Mouse (Mus musculus) kidney, postnatal 0 days (tissue): Measurements from ENCODE around the gene Pced1a. TPM values are rescaled to one million over a fixed set of nuclear protein-coding genes. Genes with fewer than 3 reads are reported as not detected.

Source experiments
- ATAC-seq: fragments of 200-750 bp; cut with Nextera tagmentation; replicated peaks from 2 replicates; pipeline ENCODE4 v1.8.0; 2017; ENCODE audit warnings: low read depth, moderate number of reproducible peaks, moderate TSS enrichment, moderate library complexity; ENCODE audit not compliant: low FRiP score
- DNase-seq: peaks from one replicate; pipeline ENCODE4 v3.0.0-alpha.2; 2016; ENCODE audit warnings: low spot score
- H3K27ac ChIP-seq: fragments of 300-500 bp; sonication (generic); 2 replicates; pipeline ENCODE4 v1.5.1; 2014; ENCODE audit warnings: mild to moderate bottlenecking
- H3K27me3 ChIP-seq: fragments of 300-500 bp; sonication (generic); 2 replicates; pipeline ENCODE4 v1.6.1; 2014; ENCODE audit warnings: low read length, mixed read lengths; ENCODE audit not compliant: insufficient read depth
- H3K36me3 ChIP-seq: fragments of 300-500 bp; sonication (generic); 2 replicates; pipeline ENCODE4 v1.6.1; 2014; ENCODE audit warnings: low read length, mixed read lengths; ENCODE audit not compliant: insufficient read depth
- H3K4me1 ChIP-seq: fragments of 300-500 bp; sonication (generic); replicated peaks from 2 replicates; pipeline ENCODE4 v1.6.1; 2014; ENCODE audit warnings: antibody characterized with exemption, low read length, mixed read lengths; ENCODE audit not compliant: insufficient read depth
- H3K4me2 ChIP-seq: fragments of 300-500 bp; sonication (generic); 2 replicates; pipeline ENCODE4 v1.6.1; 2014; ENCODE audit warnings: mild to moderate bottlenecking, low read length, moderate library complexity, mixed read lengths
- H3K4me3 ChIP-seq: fragments of 300-500 bp; sonication (generic); replicated peaks from 2 replicates; pipeline ENCODE4 v1.5.1; 2014; ENCODE audit warnings: low read depth, low read length
- H3K9ac ChIP-seq: fragments of 300-500 bp; sonication (generic); 2 replicates; pipeline ENCODE4 v1.6.1; 2014; ENCODE audit warnings: low read depth, low read length
- H3K9me3 ChIP-seq: fragments of 300-500 bp; sonication (generic); replicated peaks from 2 replicates; pipeline ENCODE4 v1.6.1; 2016; ENCODE audit warnings: low read length, inconsistent platforms, mixed read lengths
- CTCF ChIP-seq: IDR thresholded peaks from 2 replicates; pipeline ENCODE4 v1.5.1; 2016; ENCODE audit warnings: antibody characterized with exemption, low read depth, mild to moderate bottlenecking, moderate library complexity
- WGBS: fragments of 180-500 bp; shearing (Covaris S2); extraction: QIAGEN DNeasy Blood & Tissue Kit; methylation state at CpG from one replicate; pipeline ENCODE4 v1.1.7; 2014; 5-methylcytosine and 5-hydroxymethylcytosine counted together
- polyA plus RNA-seq: library from polyadenylated mRNA; unstranded; fragments of >200 nt; fragmentation: Nextera tagmentation; extraction: Ambion mirVana; gene quantifications from 2 replicates; pipeline ENCODE4 v1.2.1, GENCODE M21; 2015

Pced1a gene
- polyA plus RNA-seq: 12.1 and 13.0 TPM in 2 replicates

DNA sequence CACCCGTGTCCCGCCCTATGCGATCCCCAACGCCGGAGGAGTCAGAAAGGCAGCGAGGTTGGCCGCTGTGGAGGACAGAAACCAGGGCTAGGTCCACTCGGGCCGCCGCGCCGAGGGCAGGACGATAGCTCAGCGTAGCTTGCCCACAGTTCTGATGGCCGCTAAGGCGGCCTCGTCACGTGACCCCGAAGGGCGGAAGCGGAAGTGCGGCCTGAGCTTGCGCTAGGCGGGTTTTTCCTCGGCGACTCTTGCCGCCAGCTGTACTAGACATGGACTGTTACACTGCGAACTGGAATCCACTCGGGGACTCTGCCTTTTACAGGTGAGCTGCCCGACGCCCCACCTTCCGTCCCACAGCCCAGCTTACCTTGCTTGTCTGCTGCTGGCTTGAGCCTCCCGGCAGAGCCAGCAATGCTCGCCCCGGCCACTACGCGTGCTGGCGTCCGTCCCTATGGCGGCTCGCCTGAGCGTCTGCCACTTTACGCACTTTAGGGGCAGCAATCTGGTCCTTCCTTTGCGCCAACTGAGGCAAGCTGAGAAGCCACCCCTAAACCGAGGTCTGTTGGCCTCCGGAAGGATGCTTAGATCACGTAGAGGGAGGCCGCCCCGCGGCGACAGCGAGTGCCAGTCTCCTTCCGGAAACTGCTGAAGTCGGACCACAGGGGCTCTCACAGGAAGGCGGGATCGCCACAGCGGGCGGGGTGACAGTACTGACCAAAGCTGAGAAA, at the start of gene Pced1a, which contains the start of gene Vps16:
TSS of gene Pced1a (minus strand) at position 576 of the 728 bp plus-strand sequence.
TSS of gene Vps16 (plus strand) at position 214 of the 728 bp plus-strand sequence.
- ATAC-seq (peak; percentile 92), DNase-seq (peak; percentile 93)
- Histone ChIP-seq H3K4me3 (peak within 1 kb of the TSS; percentile 68), H3K36me3 (no peaks in the 10 kb centered on the region), H3K9me3 (no peaks in the 10 kb centered on the region), H3K4me2 (peak within 1 kb of the TSS; percentile 76), H3K27ac (peak within 1 kb of the TSS; percentile 89), H3K4me1 (peaks cover 11% of the 10 kb centered on the region), H3K9ac (peak within 1 kb of the TSS; percentile 85), H3K27me3 (no peaks in the 10 kb centered on the region)
- WGBS: under 1% methylated on average over 58 of the region's 58 CpGs
- peak; percentile 57 for TF ChIP-seq CTCF

DNA sequence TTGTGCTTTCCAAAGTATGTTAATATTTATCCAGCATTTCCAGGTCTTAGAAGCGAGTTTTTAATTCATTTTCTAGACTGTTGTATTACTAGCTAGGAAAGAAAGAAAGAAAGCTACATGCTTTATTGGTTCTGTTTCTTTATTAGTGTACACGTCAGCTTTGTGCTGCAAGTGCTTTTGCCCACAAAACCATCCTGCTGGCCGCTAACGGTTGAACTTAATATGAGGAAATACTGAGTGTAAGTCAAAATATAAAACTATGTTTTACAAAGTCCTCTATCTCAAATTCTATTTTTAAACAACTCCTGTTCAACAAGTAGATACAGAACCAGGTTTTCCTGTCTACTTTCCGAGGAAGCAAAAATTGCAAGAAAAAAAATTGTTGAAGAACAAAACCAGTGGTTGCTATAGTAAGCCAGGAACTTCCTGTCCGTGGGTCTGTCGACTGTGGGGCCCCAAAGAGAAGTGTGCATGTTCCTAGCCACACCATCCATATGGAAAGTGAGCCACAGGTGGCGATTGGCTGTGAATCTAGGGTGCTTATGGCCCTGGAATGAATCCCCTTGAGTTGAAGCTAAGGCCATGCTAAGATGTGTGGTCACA, 48.5 kb upstream of the Pced1a start:
- no peak for DNase-seq
- no peaks in the 10 kb centered on the region for H3K36me3 ChIP-seq
- H3K9me3 ChIP-seq: no peaks in the 10 kb centered on the region; the same call in 1 of the 2 replicates
- no peak for TF ChIP-seq CTCF
- ATAC-seq: no peak
- H3K4me1 ChIP-seq: no peaks in the 10 kb centered on the region
- H3K27ac ChIP-seq: no peak overlapping the region
- H3K27me3 ChIP-seq: no peaks in the 10 kb centered on the region
- no peak overlapping the region for H3K9ac ChIP-seq
- WGBS: 68% methylated on average over 8 of the region's 8 CpGs
- no peak overlapping the region for H3K4me2 ChIP-seq
- no peak overlapping the region for H3K4me3 ChIP-seq

DNA sequence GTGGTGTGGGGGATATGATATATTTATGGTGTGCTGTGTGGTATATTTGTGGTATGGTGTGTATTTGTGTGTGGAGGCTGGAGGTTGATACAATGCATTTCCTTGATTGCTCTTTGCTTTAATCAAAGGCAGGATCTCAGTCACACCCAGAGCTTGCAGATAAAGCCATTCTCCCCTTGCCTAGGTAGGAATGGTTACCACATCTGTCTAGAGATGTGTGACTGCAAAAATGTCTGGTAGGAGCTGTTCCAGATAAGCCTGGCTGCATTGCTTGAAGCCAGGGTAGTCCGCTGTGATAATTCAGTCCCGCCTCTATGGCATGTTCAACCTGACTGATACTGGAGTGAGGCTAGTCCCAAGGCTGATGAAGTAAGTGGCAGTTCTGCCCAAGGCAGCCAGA, 45.4 kb upstream of the Pced1a start:
- 92% methylated on average over 2 of the region's 2 CpGs for WGBS

DNA sequence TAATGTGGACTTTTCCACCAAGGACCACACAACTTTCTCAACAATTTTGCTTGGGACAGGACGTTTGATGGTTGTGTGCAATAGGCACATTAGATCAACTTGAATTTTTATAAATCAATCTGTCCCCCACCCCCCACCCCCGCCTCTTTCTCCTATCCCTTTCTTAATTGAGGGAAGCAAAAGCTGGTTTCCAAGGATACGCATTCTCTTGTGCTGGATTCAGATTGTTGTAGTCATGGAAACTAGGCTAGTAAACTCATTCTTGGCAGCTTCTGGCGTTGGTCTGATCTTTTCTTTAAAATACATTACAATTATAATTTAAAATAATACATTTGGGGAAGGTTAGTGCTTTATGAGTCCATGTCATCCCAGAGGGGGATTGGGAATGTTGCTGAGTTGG, 44.9 kb upstream of the Pced1a start:
- Histone ChIP-seq H3K36me3 (no peaks in the 10 kb centered on the region), H3K27me3 (no peaks in the 10 kb centered on the region), H3K4me3 (no peak overlapping the region), H3K9ac (no peak overlapping the region), H3K4me1 (no peaks in the 10 kb centered on the region), H3K4me2 (no peak overlapping the region), H3K9me3 (no peaks in the 10 kb centered on the region), H3K27ac (no peak overlapping the region)
- WGBS: 72% methylated on average over 4 of the region's 4 CpGs
- DNase-seq (no peak), ATAC-seq (no peak)
- TF ChIP-seq CTCF: no peak

More for the DNA sequence above, 45.4 kb upstream of the Pced1a start:
- H3K4me3 ChIP-seq: no peak overlapping the region
- H3K9ac ChIP-seq: no peak overlapping the region
- no peaks in the 10 kb centered on the region for H3K9me3 ChIP-seq
- no peak overlapping the region for H3K27ac ChIP-seq
- DNase-seq: no peak
- no peaks in the 10 kb centered on the region for H3K27me3 ChIP-seq
- ATAC-seq: no peak
- no peak overlapping the region for H3K4me2 ChIP-seq
- H3K4me1 ChIP-seq: no peaks in the 10 kb centered on the region
- no peak for TF ChIP-seq CTCF
- H3K36me3 ChIP-seq: no peaks in the 10 kb centered on the region

DNA sequence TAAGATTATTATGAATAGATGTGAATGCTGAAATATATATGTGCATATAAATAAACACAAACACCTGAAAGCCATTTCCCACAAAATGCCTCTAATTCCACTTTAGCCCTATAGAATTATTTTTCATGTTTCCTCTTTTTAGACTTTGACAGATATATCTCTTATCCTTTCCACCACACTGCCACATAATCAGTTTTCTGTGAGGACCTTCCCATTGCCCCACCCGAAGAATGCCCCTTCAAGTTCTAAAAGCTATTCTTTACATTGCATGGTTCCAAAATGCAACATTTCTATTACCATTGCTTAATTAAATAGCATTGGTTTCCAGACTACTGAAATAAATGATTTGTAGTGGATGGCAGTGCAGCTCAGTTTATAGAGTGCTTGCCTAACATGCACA, 41.9 kb upstream of the Pced1a start:
- Histone ChIP-seq H3K4me1 (no peaks in the 10 kb centered on the region), H3K27ac (no peak overlapping the region), H3K4me2 (no peak overlapping the region), H3K36me3 (no peaks in the 10 kb centered on the region), H3K4me3 (no peak overlapping the region), H3K27me3 (no peaks in the 10 kb centered on the region), H3K9ac (no peak overlapping the region), H3K9me3 (no peaks in the 10 kb centered on the region)
- ATAC-seq (no peak), DNase-seq (no peak)
- 93% methylated on average over 1 of the region's 1 CpGs for WGBS
- no peak for TF ChIP-seq CTCF

DNA sequence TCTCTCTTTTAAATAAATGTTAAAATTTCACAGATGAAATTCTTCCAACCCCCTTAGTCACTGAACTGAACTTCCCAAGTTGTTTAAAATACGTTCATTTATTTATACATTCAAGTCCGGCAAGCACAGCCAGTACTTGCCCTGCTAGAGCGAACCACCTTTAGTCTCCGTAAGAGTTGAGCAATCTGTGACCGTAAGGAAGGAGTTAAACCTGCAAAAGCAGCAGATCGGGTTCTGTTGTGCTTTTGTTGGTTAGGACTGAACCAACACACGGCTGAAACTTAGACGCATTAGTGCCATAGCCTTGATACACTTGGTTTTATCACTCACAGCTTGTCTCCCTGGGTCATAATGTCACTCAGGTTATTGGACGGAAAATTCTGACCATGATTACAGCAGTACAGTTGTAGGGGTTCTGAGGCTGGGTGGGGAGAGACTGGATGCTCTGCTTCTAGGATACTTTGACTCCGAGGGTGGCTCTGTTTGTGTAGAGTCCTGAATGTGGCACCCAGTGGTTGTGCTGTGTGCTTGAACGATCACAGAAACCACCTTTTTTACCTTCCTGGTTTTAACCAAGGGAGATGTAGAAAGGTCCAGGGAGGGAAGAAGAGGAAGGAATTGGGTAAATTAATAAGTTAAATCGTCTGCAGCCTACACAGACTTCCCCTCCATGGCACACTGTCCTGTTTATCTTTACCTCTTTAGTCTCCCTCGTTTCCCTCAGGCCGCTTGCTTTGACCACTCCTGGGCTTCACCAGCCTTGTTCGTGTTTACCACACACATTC, 37.0 kb upstream of the Pced1a start:
- 50% methylated on average over 15 of the region's 15 CpGs for WGBS
- ATAC-seq: no peak

More for the DNA sequence above, 37.0 kb upstream of the Pced1a start:
- Histone ChIP-seq H3K9ac (no peak overlapping the region), H3K27ac (no peak overlapping the region), H3K4me3 (no peak overlapping the region), H3K4me1 (no peaks in the 10 kb centered on the region), H3K36me3 (no peaks in the 10 kb centered on the region), H3K4me2 (no peak overlapping the region), H3K9me3 (no peaks in the 10 kb centered on the region), H3K27me3 (no peaks in the 10 kb centered on the region)
- DNase-seq: peak; percentile 35
- TF ChIP-seq CTCF: no peak
